Mouse (Mus musculus): Measurements from ENCODE around the gene Pifo. TPM values are rescaled to one million over a fixed set of nuclear protein-coding genes. Genes with fewer than 3 reads are reported as not detected.
"Not testable (repeated sequence)": the region's sequence is repeated elsewhere in the genome, so short reads cannot be mapped to it uniquely, and the experiment has no call there.

The Pifo gene
- not detected in 2 replicates for total RNA-seq (2021)
- long read RNA-seq, experiment 1 = 0 reads
- long read RNA-seq, experiment 2 = 0 reads

DNA sequence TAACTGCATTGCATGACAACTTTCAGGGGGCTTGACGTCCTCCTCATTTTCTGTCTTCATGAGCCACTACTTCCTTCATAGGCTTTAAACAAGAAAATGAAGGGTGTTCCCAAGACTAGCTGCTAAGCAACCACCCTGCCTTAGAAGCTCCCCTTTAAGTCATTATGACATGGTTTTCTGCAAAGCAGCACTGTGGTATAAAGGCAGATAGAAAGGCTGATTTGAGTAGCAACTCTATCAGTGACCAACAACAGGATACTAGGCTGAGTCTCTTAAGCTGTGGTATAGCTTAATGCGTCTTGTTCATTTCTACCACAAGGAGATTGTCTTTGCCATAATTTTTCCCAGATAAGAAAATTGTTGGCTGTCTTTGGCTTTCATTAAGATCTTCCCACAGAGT lies at the start of gene Pifo:
TSS of gene Pifo (minus strand) at position 101 of the 400 bp plus-strand sequence.
- DNase-seq = no peak

DNA sequence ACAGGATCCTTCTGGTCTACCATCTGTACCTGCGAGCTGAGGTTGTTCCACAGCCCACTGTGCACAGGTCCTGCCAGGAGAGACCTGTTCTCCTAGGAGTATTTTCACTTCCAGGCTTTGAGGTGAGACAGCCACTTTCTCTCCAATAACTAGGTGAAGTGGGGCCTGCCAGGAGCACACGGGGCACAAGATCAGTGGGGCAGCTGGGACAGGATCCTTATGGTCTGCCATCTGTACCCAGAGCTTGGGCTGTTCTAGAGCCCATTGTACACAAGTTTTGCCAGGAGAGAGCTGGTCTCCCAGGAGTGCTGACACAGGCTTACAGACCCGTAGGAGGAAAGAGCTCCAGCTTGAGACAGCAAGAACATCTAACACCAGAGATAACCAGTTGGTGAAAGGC lies 43.5 kb upstream of the Pifo start:
- no peak for DNase-seq

DNA sequence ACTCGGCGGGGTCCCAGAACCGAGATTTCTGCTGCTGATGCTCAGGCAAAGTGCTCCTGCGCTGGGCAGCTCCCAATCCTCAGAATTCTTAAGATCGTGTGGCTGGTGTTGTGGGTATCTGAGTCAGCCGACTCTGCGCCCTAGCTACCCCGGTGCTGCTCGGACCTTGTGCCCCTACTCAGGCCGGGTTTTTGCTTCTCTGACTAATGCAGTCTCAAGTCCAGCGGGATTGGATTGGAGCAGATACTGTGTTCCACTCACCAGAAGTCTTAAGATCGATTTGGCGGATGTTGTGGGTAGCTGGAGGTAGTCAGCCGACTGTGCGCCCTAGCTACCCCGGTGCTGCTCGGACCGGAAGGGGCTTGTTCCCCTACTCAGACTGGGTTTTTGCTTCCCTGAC lies 37.5 kb upstream of the Pifo start:
- DNase-seq = no peak

DNA sequence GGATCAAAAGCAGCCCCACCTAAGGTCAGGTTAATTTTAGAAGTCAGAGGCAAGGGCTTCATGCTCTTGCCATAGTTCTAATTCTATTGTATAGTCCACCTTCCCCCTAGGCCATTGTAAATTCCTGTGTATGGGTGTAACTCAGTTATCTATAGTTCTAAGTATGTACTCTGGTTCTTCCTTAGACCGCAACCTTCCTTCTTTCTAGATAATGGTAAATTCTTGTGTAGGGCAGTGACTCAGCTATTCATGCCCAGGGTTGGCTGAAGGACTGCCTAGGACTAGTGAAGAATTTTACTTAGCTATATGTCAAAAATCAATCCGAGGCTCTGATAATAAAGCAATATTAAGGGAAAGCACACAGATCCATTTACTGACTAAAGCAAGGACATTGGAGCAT lies 25.9 kb upstream of the Pifo start:
- no peak for DNase-seq

GRCm38 (mm10) chr3:106032781-106033180 lies 18.3 kb upstream of the Pifo start, which contains the start of gene Chil5:
TSS of gene Chil5 (minus strand) at chr3:106032814.
- no peak for DNase-seq

DNA sequence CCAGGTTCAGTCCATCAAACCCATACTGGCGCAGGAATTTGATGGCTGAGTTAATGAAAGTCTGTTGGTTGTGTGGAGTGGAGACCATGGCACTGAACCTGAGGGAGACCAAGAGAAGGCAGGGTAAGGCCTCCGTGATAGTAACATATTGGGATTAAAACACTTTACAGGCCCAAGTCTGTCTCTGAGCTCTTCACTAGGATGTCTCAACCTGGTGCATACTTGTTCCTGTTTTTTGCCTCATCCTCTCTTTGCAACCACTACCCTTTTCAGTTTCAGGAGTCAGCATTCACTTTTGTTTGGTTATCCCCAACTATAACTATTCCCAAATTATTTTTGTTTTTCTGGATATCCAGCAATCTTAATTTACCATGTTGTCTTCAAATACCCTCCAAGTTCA lies 9.7 kb upstream of the Pifo start:
- DNase-seq = no peak

- no peak for DNase-seq
Measured at GRCm38 (mm10) chr3:106021840-106022239, 7.4 kb upstream of the Pifo start.

GRCm38 (mm10) chr3:106003360-106003759 lies 11.1 kb downstream of the Pifo start:
- not testable (repeated sequence) for DNase-seq

- DNase-seq = peak; percentile 23
Measured at GRCm38 (mm10) chr3:106001416-106002370, 12.8 kb downstream of the Pifo start.

GRCm38 (mm10) chr3:106000707-106001375 lies 13.6 kb downstream of the Pifo start:
- no peak for DNase-seq

- DNase-seq = no peak
Measured at GRCm38 (mm10) chr3:105994730-105995129, 19.7 kb downstream of the Pifo start.

GRCm38 (mm10) chr3:105991653-105992283 lies 22.7 kb downstream of the Pifo start:
- DNase-seq = peak; percentile 63

DNA sequence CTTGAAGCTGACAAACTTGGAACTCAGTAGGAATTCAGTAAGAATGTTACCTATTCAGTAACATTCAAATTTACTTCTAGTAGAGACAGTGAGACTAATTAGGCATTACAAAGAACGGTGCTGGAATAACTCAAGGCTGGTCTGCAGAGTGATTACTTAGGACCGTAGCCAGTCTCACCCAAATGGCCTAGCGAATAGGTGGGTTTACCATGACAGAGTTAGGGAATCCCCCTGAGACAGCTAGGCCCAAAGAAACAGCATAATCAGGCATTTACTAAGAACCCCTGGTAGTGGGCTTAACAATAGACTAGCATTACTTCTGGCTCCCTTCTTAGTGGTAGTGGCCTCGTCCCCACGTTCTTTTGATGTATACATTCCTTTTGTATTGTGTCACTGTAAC lies 24.8 kb downstream of the Pifo start:
- DNase-seq = not testable (repeated sequence)

- DNase-seq = no peak
Measured at GRCm38 (mm10) chr3:105974174-105974573, 40.3 kb downstream of the Pifo start.

DNA sequence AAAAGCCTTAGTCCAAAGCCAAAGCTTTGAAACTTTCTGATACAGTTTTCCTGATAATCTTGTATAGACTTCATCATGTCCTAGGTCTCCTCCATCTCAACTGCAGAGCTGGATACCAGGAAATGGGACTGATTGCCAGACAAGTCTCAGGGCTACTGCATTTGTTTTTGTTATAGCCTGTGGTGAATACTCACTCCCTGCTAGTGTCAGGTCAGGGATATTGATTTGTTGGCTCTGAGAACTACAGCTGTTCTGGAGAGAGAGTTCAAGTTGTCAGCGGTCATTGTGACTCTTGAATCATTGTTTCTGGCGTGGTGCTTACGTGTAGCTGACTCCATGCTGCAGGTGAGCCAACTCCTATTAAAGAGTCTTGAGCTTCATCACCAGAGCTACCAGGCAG lies 41.0 kb downstream of the Pifo start, which contains the start of gene Ovgp1:
TSS of gene Ovgp1 (plus strand) at position 301 of the 400 bp plus-strand sequence.
- no peak for DNase-seq

DNA sequence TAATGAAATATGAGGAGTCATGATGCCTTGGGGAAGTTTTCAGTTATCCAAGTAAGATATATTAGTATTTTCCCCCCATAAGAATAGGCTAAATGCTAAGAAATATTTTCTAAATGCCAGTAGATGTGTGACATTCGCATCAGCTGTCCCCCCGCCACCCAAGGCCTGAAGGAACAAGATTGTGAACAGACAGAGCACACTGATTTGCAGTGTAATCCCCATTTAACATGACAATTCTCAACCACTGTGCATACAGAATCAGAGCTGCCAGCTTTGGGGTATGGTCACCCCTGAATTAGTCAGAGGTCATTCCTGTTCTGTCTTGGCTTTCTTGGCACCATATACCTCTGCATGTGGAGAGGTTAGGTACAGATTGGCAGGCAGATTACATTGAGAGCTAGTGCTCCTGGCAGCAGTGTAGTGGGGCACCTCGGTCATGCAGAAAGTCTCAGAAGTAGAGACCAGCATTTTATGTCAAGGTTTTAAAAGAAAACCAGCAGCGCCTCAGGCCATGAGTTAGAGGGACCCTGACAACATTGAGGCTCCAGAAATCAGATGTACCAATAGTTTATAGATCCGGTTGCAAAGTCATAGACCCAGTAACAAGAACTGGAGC lies 42.5 kb downstream of the Pifo start:
- DNase-seq = no peak

DNA sequence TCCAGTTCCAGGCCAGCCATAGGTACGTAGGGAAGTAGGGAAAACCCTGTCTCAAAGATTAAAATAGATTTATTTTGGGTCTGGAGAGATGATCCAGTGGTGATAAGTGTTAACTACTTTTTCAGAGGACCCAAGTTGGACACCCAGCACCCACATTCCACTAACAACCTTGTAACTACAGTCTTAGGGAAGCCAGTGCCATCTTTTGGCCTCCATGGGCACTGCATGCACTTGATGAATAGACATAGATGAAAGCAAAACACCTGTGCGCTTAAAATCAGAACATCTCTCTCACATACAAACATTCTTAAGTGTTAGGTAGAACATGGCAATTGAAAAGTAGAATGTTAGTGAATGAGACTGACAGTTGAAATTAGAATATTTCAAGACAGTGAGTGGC lies 53.7 kb downstream of the Pifo start:
- DNase-seq = no peak

GRCm38 (mm10) chr3:105959999-105960398 lies 54.4 kb downstream of the Pifo start, which contains the start of gene Atp5f1:
TSS of gene Atp5f1 (minus strand) at chr3:105960099.
- DNase-seq = no peak

DNA sequence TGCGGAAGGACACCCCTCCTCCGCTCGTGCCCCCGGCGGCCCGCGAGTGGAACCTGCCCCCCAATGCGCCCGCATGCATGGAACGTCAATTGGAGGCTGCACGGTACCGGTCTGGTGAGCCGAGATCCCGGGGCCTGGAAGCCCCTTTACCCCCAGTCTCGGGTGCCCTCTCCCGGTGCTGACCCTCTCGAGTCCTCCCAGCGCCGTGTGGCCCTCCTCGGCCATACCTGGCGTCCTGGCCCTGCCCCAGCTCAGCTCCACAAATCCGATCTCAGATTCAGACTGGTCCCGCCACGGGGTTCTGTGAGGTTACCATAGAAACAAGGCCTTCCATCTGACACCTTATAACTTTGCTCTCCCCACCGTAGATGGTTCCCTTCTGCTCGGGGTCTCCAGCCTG lies 54.9 kb downstream of the Pifo start:
- peak; percentile 63 for DNase-seq

DNA sequence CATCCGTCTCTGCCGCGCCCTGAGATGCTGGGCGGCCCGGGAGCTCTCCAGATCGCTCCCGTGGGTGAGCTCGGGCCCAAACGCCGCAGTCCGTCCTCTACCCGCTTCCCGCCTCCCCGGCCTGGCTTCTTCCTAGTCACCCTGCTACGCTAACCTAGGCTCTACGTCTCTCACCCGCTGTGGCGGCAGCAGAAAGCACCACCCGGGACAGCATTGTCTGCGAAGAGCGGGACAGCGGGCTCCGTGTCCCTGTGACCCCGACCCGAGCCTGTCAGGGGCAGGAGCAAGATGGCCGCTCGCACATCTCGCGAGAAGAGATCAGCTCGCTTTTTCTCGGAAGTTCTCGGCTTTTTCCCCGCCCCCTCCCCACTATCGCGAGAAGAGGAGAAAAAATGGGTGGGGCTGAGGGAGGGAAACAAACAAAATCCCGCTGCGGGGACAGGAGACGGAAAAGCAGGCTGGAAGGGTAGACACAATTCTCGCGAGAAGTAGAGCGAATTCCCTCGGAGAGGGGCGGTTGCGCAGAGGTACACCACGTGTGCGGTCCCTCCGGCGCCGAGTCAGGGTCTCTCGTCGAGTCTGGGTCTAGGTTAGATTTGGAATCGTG lies 55.4 kb downstream of the Pifo start, which contains the start of gene Wdr77:
TSS of gene Wdr77 (plus strand) at position 396 of the 607 bp plus-strand sequence.
- DNase-seq = peak; percentile 97

- no peak for DNase-seq
Measured at GRCm38 (mm10) chr3:105958204-105958603, 56.2 kb downstream of the Pifo start.

- DNase-seq = no peak
Measured at GRCm38 (mm10) chr3:105957235-105957634, 57.2 kb downstream of the Pifo start.

Measured in adrenal gland, postnatal 14 days (tissue).